Mouse (Mus musculus): ENCODE data around the gene Neurl3. TPM values are rescaled to one million over a fixed set of nuclear protein-coding genes. Genes with fewer than 3 reads are reported as not detected.
A peak's percentile ranks its signal among the peaks of the same experiment; 100 is the strongest.

Neurl3 gene
- total and polyA plus RNA-seq, 3 experiments = 0.08 to 0.09 (median 0.08) TPM

GRCm38 (mm10) chr1:36263833-36264488 lies 10.5 kb downstream of the Neurl3 start:
- H3K4me2 ChIP-seq (ENCODE audit: insufficient read depth, low read depth, poor library complexity, severe bottlenecking) = peak overlapping the region; percentile 96
- DNase-seq (ENCODE audit: extremely low read depth) = peak; percentile 80
- in situ Hi-C loops (cut with MboI; ENCODE audit: low pct_ligation_motif_present, low pct_unique_long_range_greater_than_20kb, low sequenced_read_pairs) (loop anchor here (25.0 kb wide), 1 partner anchor 427 kb away; no protein-coding TSS in a partner anchor), dilution Hi-C loops (cut with MboI; ENCODE audit: extremely low pct_ligation_motif_present, extremely low pct_unique_long_range_greater_than_20kb, low sequenced_read_pairs) (no loop called here)
- H3K27ac ChIP-seq (ENCODE audit: insufficient read depth, low read depth) = peak overlapping the region; percentile 80
- peaks cover 6% of the 10 kb centered on the region for H3K9me3 ChIP-seq (replicated peaks; ENCODE audit: low read length)
- H3K27me3 ChIP-seq (replicated peaks) = peaks cover 8% of the 10 kb centered on the region
- peaks cover 20 to 46% of the 10 kb centered on the region in 2 experiments for H3K4me1 ChIP-seq (ENCODE audit: control insufficient read depth in 1 of 2, insufficient read depth in 2 of 2)
- H3K36me3 ChIP-seq (replicated peaks in 1 of 2; ENCODE audit: control insufficient read depth in 1 of 2, insufficient read depth in 1 of 2, low read length in 1 of 2) = peaks cover 3% of the 10 kb centered on the region in 2 experiments
- no peaks in the 10 kb centered on the region for H3K79me2 ChIP-seq (replicated peaks; ENCODE audit: control insufficient read depth, extremely low read depth, insufficient read depth, poor library complexity, severe bottlenecking)
- peak overlapping the region in 1 of 3 experiments; percentile 43 for H3K4me3 ChIP-seq (replicated peaks in 1 of 3; ENCODE audit: low read depth in 2 of 3, low read length in 2 of 3, poor library complexity in 1 of 3)
- TF ChIP-seq CHD2 (IDR thresholded peaks at IDR 0.05; ENCODE audit: low read length) (0 out of 2 replicates have a peak, but pooled peaks have one; percentile 65), MAFK (IDR thresholded peaks at IDR 0.05; ENCODE audit: insufficient replicate concordance, low read length) (peak; percentile 58; the same call in 1 of the 2 replicates), CHD1 (IDR thresholded peaks at IDR 0.05; ENCODE audit: low read depth, low read length) (no peak), RCOR1 (conservative IDR thresholded peaks at IDR 0.05; ENCODE audit: low read depth, low read length) (0 out of 2 replicates have a peak, but pooled peaks have one; percentile 50), JUND (conservative IDR thresholded peaks at IDR 0.05; ENCODE audit: low read depth, low read length) (0 out of 2 replicates have a peak, but pooled peaks have one; percentile 11), ETS1 (conservative IDR thresholded peaks at IDR 0.05; ENCODE audit: low read depth, low read length) (peak; percentile 72), USF1 (IDR thresholded peaks at IDR 0.05; ENCODE audit: low read depth, low read length) (no peak), MEF2A (IDR thresholded peaks at IDR 0.05; ENCODE audit: borderline replicate concordance, low read depth, low read length) (peak; percentile 80; the same call in 1 of the 2 replicates), EP300 (IDR thresholded peaks at IDR 0.05; ENCODE audit: low read length) (peak; percentile 93), BHLHE40 (IDR thresholded peaks at IDR 0.05; ENCODE audit: low read depth, low read length) (peak; percentile 73), SIN3A (IDR thresholded peaks at IDR 0.05; ENCODE audit: low read length) (0 out of 2 replicates have a peak, but pooled peaks have one; percentile 43), IRF4 (IDR thresholded peaks at IDR 0.05; ENCODE audit: low read depth, low read length) (peak; percentile 90), MYC (IDR thresholded peaks at IDR 0.05; ENCODE audit: low read depth, low read length) (0 out of 2 replicates have a peak, but pooled peaks have one; percentile 9), TBP (conservative IDR thresholded peaks at IDR 0.05; ENCODE audit: low read depth, low read length) (no peak), JUN (IDR thresholded peaks at IDR 0.05; ENCODE audit: insufficient read depth, low read depth, low read length) (peak; percentile 31; the same call in 1 of the 2 replicates), MAZ (IDR thresholded peaks at IDR 0.05; ENCODE audit: low read depth, low read length) (peak; percentile 9; the same call in 1 of the 2 replicates), POLR2AphosphoS2 (IDR thresholded peaks at IDR 0.05; ENCODE audit: low read depth, low read length) (no peak), E2F4 (IDR thresholded peaks at IDR 0.05; ENCODE audit: insufficient replicate concordance, low read depth, low read length) (no peak), ZNF384 (IDR thresholded peaks at IDR 0.05; ENCODE audit: low read depth, low read length) (peak; percentile 98), ELF1 (IDR thresholded peaks at IDR 0.05; ENCODE audit: low read depth, low read length) (peak; percentile 86), TCF12 (IDR thresholded peaks at IDR 0.05; ENCODE audit: low read depth, low read length) (peak; percentile 49)
- H3K9ac ChIP-seq (ENCODE audit: insufficient read depth, low read depth) = peak overlapping the region; percentile 61
